Comparison of ENCODE assay signal across 14 mouse cellular contexts in genomic region chr14:78533701-78534100, GRCm38 (mm10).
"Had no signal": no experiment of that assay in that cellular context is flagged by ENCODE, and none has a peak within 500 bp of the region (broad histone marks: within the 10 kb centered on the region; RNA-seq: fewer than 3 reads in every experiment).

No protein-coding gene starts in this region.

- H3K4me3 ChIP-seq: liver, embryonic 13.5 days; myocyte had no signal

- H3K9ac ChIP-seq: liver, embryonic 13.5 days had no signal

- H3K36me3 ChIP-seq: liver, embryonic 13.5 days had no signal

- H3K9me3 ChIP-seq: liver, embryonic 13.5 days had no signal

- H3K4me2 ChIP-seq: liver, embryonic 13.5 days had no signal

- DNase-seq: kidney, adult 2 months; kidney, postnatal 25 days; left cerebral cortex, postnatal 4 days; liver, embryonic 13.5 days; lung, adult 2 months; lung, postnatal 14 days; thymus, adult 2 months; thymus, postnatal 14 days; thymus, postnatal 4 days had no signal

- ATAC-seq: intestine, postnatal 0 days had no signal

- H3K27me3 ChIP-seq: liver, embryonic 13.5 days had no signal

- H3K27ac ChIP-seq: kidney, postnatal 0 days; liver, embryonic 13.5 days; macrophage; stomach, postnatal 0 days had no signal
